Mouse (Mus musculus) hindbrain, embryonic 14.5 days (tissue): ENCODE measurements at regions not wholly inside any gene's neighbourhood (a gene's known extent, or its start where the extent isn't known, plus 50 kb on each side); places are given as distances from the start of the nearest gene placed in this dataset.
"Not testable (repeated sequence)": the region's sequence is repeated elsewhere in the genome, so short reads cannot be mapped to it uniquely, and the experiment has no call there.

Experiments used
- ATAC-seq: fragments of 200-750 bp; cut with Nextera tagmentation; 2 replicates; pipeline ENCODE4 v1.8.0; 2017; ENCODE audit warnings: moderate number of reproducible peaks, mild to moderate bottlenecking, moderate TSS enrichment, moderate library complexity; ENCODE audit not compliant: low FRiP score
- DNase-seq: peaks from one replicate; pipeline ENCODE4 v3.0.0-alpha.2; 2015; ENCODE audit warnings: low spot score
- H3K27ac ChIP-seq: fragments of 300-500 bp; sonication (generic); 2 replicates; pipeline ENCODE4 v1.5.1; 2014; ENCODE audit warnings: mild to moderate bottlenecking, moderate library complexity
- H3K27me3 ChIP-seq: fragments of 300-500 bp; sonication (generic); 2 replicates; pipeline ENCODE4 v1.6.1; 2014; ENCODE audit warnings: mild to moderate bottlenecking, low read length, mixed read lengths; ENCODE audit not compliant: control insufficient read depth, insufficient read depth
- H3K36me3 ChIP-seq: fragments of 300-500 bp; sonication (generic); replicated peaks from 2 replicates; pipeline ENCODE4 v1.6.1; 2014; ENCODE audit not compliant: control insufficient read depth, insufficient read depth
- H3K4me1 ChIP-seq: fragments of 300-500 bp; sonication (generic); replicated peaks from 2 replicates; pipeline ENCODE4 v1.6.1; 2014; ENCODE audit warnings: antibody characterized with exemption, low read length, mixed read lengths; ENCODE audit not compliant: control insufficient read depth, insufficient read depth
- H3K4me2 ChIP-seq: fragments of 300-500 bp; sonication (generic); replicated peaks from 2 replicates; pipeline ENCODE4 v1.6.1; 2014; ENCODE audit warnings: mild to moderate bottlenecking, moderate library complexity
- H3K4me3 ChIP-seq: fragments of 300-500 bp; sonication (generic); replicated peaks from 2 replicates; pipeline ENCODE4 v1.5.1; 2014; ENCODE audit warnings: mild to moderate bottlenecking, low read length
- H3K9ac ChIP-seq: fragments of 300-500 bp; sonication (generic); 2 replicates; pipeline ENCODE4 v1.6.1; 2014
- H3K9me3 ChIP-seq: fragments of 300-500 bp; sonication (generic); 2 replicates; pipeline ENCODE4 v1.6.1; 2016; ENCODE audit warnings: low read length; ENCODE audit not compliant: control insufficient read depth
- WGBS: fragments of 180-500 bp; shearing (Covaris S2); extraction: QIAGEN DNeasy Blood & Tissue Kit; methylation state at CpG from one replicate; pipeline ENCODE4 v1.1.7; 2014; 5-methylcytosine and 5-hydroxymethylcytosine counted together

- Histone ChIP-seq H3K4me2 (no peak overlapping the region), H3K27me3 (no peaks in the 10 kb centered on the region), H3K9me3 (no peaks in the 10 kb centered on the region), H3K36me3 (no peaks in the 10 kb centered on the region), H3K9ac (no peak overlapping the region), H3K27ac (no peak overlapping the region), H3K4me3 (no peak overlapping the region), H3K4me1 (no peaks in the 10 kb centered on the region)
- 77% methylated on average over 4 of the region's 4 CpGs for WGBS
- DNase-seq (no peak), ATAC-seq (no peak)
Measured at GRCm38 (mm10) chr9:84461441-84461840, 536.5 kb downstream of the Bckdhb start.

GRCm38 (mm10) chr9:84466741-84467140 lies 541.8 kb downstream of the Bckdhb start:
- no peak overlapping the region for H3K9ac ChIP-seq
- H3K9me3 ChIP-seq = no peaks in the 10 kb centered on the region
- H3K27me3 ChIP-seq = no peaks in the 10 kb centered on the region
- H3K36me3 ChIP-seq = no peaks in the 10 kb centered on the region
- H3K4me3 ChIP-seq = no peak overlapping the region
- H3K27ac ChIP-seq = no peak overlapping the region
- WGBS = 13% methylated on average over 3 of the region's 3 CpGs
- ATAC-seq = no peak
- peak; percentile 38 for DNase-seq
- no peaks in the 10 kb centered on the region for H3K4me1 ChIP-seq
- no peak overlapping the region for H3K4me2 ChIP-seq

DNA sequence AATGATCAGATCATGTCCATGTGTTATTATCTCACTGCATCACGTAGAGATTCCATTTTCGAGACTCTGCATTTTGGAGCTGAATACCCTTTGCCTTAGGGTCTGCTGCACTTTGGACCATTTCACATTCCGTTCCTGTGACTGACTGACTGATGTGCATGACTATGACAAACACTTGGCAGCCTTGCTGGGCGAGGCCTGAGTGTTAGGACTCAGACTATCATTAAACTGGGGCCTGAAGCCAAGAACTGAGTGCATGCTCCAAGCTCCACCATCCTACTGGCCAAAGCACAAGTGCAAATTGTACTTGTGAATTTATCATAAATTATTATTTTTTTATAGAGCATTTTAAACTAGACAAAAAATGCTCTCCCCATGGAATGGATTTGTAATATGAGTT lies 547.8 kb downstream of the Bckdhb start:
- no peak overlapping the region for H3K27ac ChIP-seq
- H3K9me3 ChIP-seq = no peaks in the 10 kb centered on the region
- DNase-seq = no peak
- no peaks in the 10 kb centered on the region for H3K27me3 ChIP-seq
- no peak overlapping the region for H3K4me2 ChIP-seq
- no peaks in the 10 kb centered on the region for H3K4me1 ChIP-seq
- no peak overlapping the region for H3K4me3 ChIP-seq
- H3K36me3 ChIP-seq = no peaks in the 10 kb centered on the region
- no peak overlapping the region for H3K9ac ChIP-seq
- ATAC-seq = no peak
- WGBS = 83% methylated on average over 4 of the region's 4 CpGs

- H3K9ac ChIP-seq = no peak overlapping the region
- no peaks in the 10 kb centered on the region for H3K36me3 ChIP-seq
- H3K27me3 ChIP-seq = no peaks in the 10 kb centered on the region
- 50% methylated on average over 1 of the region's 1 CpGs for WGBS
- ATAC-seq (no peak), DNase-seq (no peak)
- no peak overlapping the region for H3K27ac ChIP-seq
- H3K4me3 ChIP-seq = no peak overlapping the region
- H3K4me1 ChIP-seq = no peaks in the 10 kb centered on the region
- H3K4me2 ChIP-seq = no peak overlapping the region
- no peaks in the 10 kb centered on the region for H3K9me3 ChIP-seq
Measured at GRCm38 (mm10) chr9:84475906-84476305, 551.0 kb downstream of the Bckdhb start.

DNA sequence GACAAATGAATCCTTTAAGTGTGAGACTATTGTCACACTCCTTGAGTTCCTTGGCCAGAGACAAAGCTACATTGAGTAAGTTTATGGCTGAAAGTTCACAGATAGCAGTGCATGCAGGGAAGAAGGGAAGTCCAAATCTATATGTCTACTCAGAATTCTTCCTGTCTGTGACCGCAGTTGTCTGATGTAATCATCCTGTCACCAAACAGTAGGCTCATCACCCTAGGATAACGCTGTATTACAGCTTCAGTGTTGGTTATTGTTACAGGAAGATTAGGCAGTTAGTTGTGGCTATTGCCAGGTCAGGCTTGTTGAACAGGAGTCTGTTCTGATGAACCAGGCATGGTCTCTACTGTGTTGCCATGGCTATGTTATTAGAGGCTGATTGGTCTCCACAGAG lies 574.6 kb downstream of the Bckdhb start:
- Histone ChIP-seq H3K9ac (no peak overlapping the region), H3K9me3 (no peaks in the 10 kb centered on the region), H3K36me3 (no peaks in the 10 kb centered on the region), H3K4me3 (no peak overlapping the region), H3K27ac (no peak overlapping the region), H3K4me1 (no peaks in the 10 kb centered on the region), H3K27me3 (no peaks in the 10 kb centered on the region), H3K4me2 (no peak overlapping the region)
- no peak for DNase-seq
- 96% methylated on average over 2 of the region's 2 CpGs for whole genome bisulfite sequencing
- ATAC-seq = no peak

- not testable (repeated sequence) for H3K9ac ChIP-seq, H3K4me3 ChIP-seq, H3K4me2 ChIP-seq, H3K9me3 ChIP-seq, H3K27ac ChIP-seq, DNase-seq, H3K27me3 ChIP-seq, ATAC-seq, H3K4me1 ChIP-seq, H3K36me3 ChIP-seq
Measured at GRCm38 (mm10) chr9:84502981-84503380, 578.0 kb downstream of the Bckdhb start.

DNA sequence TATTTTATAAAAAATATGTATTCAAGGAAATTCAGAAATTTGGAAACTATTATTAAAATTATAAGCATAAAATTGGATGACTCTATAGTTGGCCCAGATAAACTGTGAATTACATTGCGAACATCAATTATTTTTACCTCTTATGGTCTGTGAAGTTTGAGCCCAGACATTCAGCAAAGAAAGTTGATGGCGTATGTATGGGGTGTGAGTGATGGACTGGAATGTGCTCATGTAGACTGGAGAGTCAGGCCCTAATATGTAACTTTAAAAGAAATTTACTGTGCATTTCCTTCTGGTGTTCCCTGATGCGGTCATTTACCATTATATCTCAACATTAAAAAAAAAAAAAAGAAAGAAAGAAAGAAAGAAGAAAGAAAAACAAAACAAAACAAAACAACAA lies 592.1 kb downstream of the Bckdhb start:
- no peaks in the 10 kb centered on the region for H3K36me3 ChIP-seq
- H3K4me3 ChIP-seq = no peak overlapping the region
- H3K4me1 ChIP-seq = no peaks in the 10 kb centered on the region
- no peak overlapping the region for H3K27ac ChIP-seq
- no peak overlapping the region for H3K4me2 ChIP-seq
- no peaks in the 10 kb centered on the region for H3K27me3 ChIP-seq
- ATAC-seq (no peak), DNase-seq (no peak)
- H3K9ac ChIP-seq = no peak overlapping the region
- no peaks in the 10 kb centered on the region for H3K9me3 ChIP-seq
- WGBS = 92% methylated on average over 3 of the region's 3 CpGs

DNA sequence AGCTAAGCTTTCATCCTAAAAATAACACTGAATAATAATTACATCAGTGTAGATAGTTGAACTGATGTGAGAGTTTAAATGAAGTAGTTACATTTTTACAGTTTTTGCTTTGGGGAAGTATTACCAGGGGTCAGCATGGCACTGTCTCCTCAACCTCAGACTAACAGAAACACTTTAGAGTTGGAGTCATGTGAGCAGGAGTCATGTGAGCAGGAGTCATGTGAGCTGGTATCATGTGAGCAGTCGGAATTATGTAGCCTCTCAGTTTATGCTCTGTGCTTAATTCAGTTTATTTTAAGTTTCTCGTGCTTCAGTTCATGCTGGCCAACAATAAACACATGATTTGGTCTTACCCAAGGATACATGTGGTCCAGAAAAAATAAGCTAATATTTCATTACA lies 620.5 kb downstream of the Bckdhb start:
- H3K9me3 ChIP-seq = no peaks in the 10 kb centered on the region
- DNase-seq (no peak), ATAC-seq (no peak)
- H3K4me3 ChIP-seq = no peak overlapping the region
- no peak overlapping the region for H3K27ac ChIP-seq
- H3K36me3 ChIP-seq = no peaks in the 10 kb centered on the region
- 85% methylated on average over 2 of the region's 2 CpGs for WGBS
- H3K27me3 ChIP-seq = no peaks in the 10 kb centered on the region
- no peaks in the 10 kb centered on the region for H3K4me1 ChIP-seq
- H3K9ac ChIP-seq = no peak overlapping the region
- no peak overlapping the region for H3K4me2 ChIP-seq

GRCm38 (mm10) chr9:84548012-84548660 lies 623.2 kb downstream of the Bckdhb start:
- Histone ChIP-seq H3K27me3 (no peaks in the 10 kb centered on the region), H3K36me3 (no peaks in the 10 kb centered on the region)

DNA sequence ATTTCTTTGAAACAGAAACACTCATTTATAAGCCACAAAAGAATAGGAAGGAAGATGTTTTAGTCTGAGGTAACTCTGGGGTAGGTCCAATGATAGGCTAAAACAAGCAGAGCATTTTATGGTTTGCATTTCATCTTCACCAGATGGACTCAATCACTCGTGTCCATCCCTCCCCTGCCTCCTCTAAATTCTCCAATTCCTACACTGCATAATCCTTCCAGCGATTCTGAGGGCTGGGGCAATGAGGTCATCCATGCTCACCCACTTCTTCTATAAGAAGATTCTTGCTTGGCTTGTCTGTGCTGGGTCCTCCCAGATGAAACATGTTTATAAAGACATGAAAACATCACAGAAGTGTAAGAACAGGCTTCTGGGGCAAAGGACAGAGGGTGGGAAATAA lies 630.3 kb downstream of the Bckdhb start:
- Histone ChIP-seq H3K4me2 (no peak overlapping the region), H3K4me3 (no peak overlapping the region), H3K9me3 (no peaks in the 10 kb centered on the region), H3K4me1 (no peaks in the 10 kb centered on the region), H3K36me3 (no peaks in the 10 kb centered on the region), H3K27me3 (no peaks in the 10 kb centered on the region), H3K9ac (no peak overlapping the region), H3K27ac (no peak overlapping the region)
- DNase-seq (no peak), ATAC-seq (no peak)
- 52% methylated on average over 2 of the region's 2 CpGs for whole genome bisulfite sequencing

More at GRCm38 (mm10) chr9:84548012-84548660, 623.2 kb downstream of the Bckdhb start:
- Histone ChIP-seq H3K9me3 (no peaks in the 10 kb centered on the region), H3K4me2 (no peak overlapping the region), H3K27ac (no peak overlapping the region), H3K9ac (no peak overlapping the region), H3K4me1 (no peaks in the 10 kb centered on the region), H3K4me3 (no peak overlapping the region)
- no peak for ATAC-seq
- DNase-seq = no peak
- WGBS = 85% methylated on average over 6 of the region's 6 CpGs
